Mouse (Mus musculus): ENCODE measurements around the gene Ube2q2. TPM values are rescaled to one million over a fixed set of nuclear protein-coding genes. Genes with fewer than 3 reads are reported as not detected.

The Ube2q2 gene
- polyA plus RNA-seq (2017; shearing (Covaris generic)): 11.3 TPM

DNA sequence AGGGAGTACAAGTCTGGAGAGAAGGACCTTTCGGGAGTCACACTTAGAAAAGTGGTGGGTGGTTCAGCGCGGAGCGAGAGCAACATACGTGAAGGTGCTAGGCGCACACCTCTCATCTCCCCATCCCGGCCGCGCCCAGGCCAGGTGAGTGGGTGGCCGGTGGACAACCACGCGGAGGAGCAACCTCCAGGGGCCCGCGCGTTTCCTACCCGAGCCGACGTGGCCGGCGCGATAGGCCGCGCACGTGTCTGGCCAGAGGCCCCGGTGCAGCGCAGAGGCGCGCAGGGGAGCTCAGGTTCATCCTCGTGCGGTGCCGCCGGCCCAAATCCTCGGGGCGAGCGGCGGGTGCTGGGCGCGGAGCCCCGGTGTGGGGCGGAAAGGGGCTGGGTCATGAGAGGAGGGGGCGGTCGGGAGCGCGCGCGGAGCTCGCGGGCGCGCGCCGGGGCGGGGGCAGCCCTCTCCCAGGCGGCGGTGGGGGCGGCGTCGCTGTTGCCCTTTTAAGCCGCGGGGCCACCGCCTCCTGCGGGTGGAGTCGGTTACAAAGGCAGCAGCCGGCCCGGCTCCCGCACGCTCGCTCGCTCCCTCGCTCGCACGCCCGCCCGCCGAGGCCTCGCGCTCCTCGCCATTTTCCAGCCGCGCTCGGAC lies at the start of gene Ube2q2:
Ube2q2 (plus strand) TSS at position 1 of the 645 bp plus-strand sequence.

DNA sequence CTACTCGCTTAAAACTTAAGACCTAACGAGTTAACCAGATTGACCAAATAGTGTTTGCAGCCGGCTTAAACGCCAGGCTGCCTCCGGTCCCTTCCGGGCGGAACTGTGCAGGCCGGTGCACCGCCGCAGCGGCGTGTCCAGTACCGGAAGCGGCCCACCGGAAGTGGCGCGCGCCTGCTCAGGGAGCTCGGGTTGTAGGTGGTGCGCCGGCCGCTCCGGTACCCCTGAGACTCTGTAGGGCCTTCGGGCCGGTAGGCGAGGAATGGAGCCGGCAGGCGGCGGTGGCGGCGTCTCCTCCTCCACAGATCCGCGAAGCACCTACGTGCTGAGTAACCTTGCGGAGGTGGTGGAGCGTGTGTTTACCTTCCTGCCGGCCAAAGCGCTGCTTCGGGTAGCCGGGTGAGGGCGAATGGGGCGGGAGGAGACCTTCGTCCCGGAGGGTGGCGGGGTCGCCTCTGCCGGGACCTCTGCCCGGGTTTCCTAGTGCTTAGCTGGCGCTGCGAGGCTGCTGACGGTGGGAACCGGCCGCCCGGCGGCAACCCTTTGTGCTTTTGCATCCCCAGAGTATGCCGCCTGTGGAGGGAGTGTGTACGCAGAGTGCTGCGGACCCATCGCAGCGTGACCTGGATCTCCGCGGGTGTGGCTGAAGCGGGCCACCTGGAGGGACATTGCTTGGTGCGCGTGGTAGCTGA lies 60.3 kb downstream of the Ube2q2 start, which contains the start of gene Fbxo22:
Fbxo22 (plus strand) TSS at position 136 of the 692 bp plus-strand sequence.

Other genes with a start within 250 kb of the Ube2q2 start
- gene Hykk, start 231.6 kb upstream of the Ube2q2 start, polyA plus RNA-seq (2017; shearing (Covaris generic)): 0.38 TPM
- 273 TPM for gene Psma4, start 198.1 kb upstream of the Ube2q2 start, polyA plus RNA-seq (2017; shearing (Covaris generic))
- gene AY074887, start 197.9 kb upstream of the Ube2q2 start, polyA plus RNA-seq (2017; shearing (Covaris generic)): not detected
- not detected for gene Chrna5, start 168.0 kb upstream of the Ube2q2 start, polyA plus RNA-seq (2017; shearing (Covaris generic))
- not detected for gene Chrna3, start 122.3 kb upstream of the Ube2q2 start, polyA plus RNA-seq (2017; shearing (Covaris generic))
- 0.10 TPM for gene Chrnb4, start 100.1 kb upstream of the Ube2q2 start, polyA plus RNA-seq (2017; shearing (Covaris generic))
- gene Fbxo22, start 60.1 kb downstream of the Ube2q2 start, polyA plus RNA-seq (2017; shearing (Covaris generic)): 69.3 TPM
- gene Nrg4, start 178.0 kb downstream of the Ube2q2 start, polyA plus RNA-seq (2017; shearing (Covaris generic)): 3.5 TPM
- not detected for gene Tmem266, start 178.1 kb downstream of the Ube2q2 start, polyA plus RNA-seq (2017; shearing (Covaris generic))